Mouse (Mus musculus) G1E (cell line): ENCODE data around the gene Cers6. TPM values are rescaled to one million over a fixed set of nuclear protein-coding genes. Genes with fewer than 3 reads are reported as not detected.

Experiments
- ATAC-seq: 2 replicates; pipeline ENCODE4 v1.8.0; 2016; ENCODE audit warnings: mild to moderate bottlenecking; ENCODE audit not compliant: insufficient number of reproducible peaks, poor library complexity, low FRiP score, severe bottlenecking; ENCODE audit errors: extremely low read depth
- DNase-seq: peaks from one replicate; pipeline ENCODE4 v3.0.0; 2012; ENCODE audit warnings: low spot score
- H3K27me3 ChIP-seq: 2 replicates; pipeline ENCODE4 v1.6.1; 2012; ENCODE audit warnings: mild to moderate bottlenecking, low read length, inconsistent platforms; ENCODE audit not compliant: insufficient read depth
- H3K36me3 ChIP-seq: replicated peaks from 2 replicates; pipeline ENCODE3; 2012; ENCODE audit warnings: mild to moderate bottlenecking, inconsistent platforms
- H3K4me1 ChIP-seq: 2 replicates; pipeline ENCODE4 v1.6.1; 2012; ENCODE audit warnings: low read depth, low read length, inconsistent platforms, mixed read lengths; ENCODE audit not compliant: insufficient read depth
- H3K4me3 ChIP-seq: 2 replicates; pipeline ENCODE4 v1.5.1; 2012; ENCODE audit warnings: low read depth, mild to moderate bottlenecking, inconsistent platforms, low read length, moderate library complexity, mixed read lengths
- H3K9me3 ChIP-seq: replicated peaks from 2 replicates; pipeline ENCODE4 v1.6.1; 2012; ENCODE audit warnings: inconsistent platforms
- CTCF ChIP-seq: IDR thresholded peaks from 2 replicates; pipeline ENCODE4 v1.5.1; 2012; ENCODE audit warnings: low read depth, low read length, inconsistent platforms, mixed read lengths
- GATA1 ChIP-seq: IDR thresholded peaks from 2 replicates; pipeline ENCODE4 v1.6.1; 2012; ENCODE audit warnings: borderline replicate concordance, low read length, inconsistent platforms, mixed read lengths
- GATA2 ChIP-seq: IDR thresholded peaks from 2 replicates; pipeline ENCODE4 v1.6.1; 2012; ENCODE audit warnings: low read depth, low read length, inconsistent platforms, borderline replicate concordance
- POLR2AphosphoS5 ChIP-seq: IDR thresholded peaks from 2 replicates; pipeline ENCODE4 v1.6.1; 2012; ENCODE audit warnings: low read depth, low read length, inconsistent platforms; ENCODE audit not compliant: insufficient replicate concordance
- TAL1 ChIP-seq: conservative IDR thresholded peaks from 2 replicates; pipeline ENCODE4 v1.6.1; 2012; ENCODE audit warnings: low read depth, low read length, inconsistent platforms, mixed read lengths
- polyA plus RNA-seq: library from polyadenylated mRNA; stranded (reverse); fragments of >175 nt; gene quantifications from 2 replicates; pipeline ENCODE4 v1.2.3, GENCODE M21; 2012
- total RNA-seq, 2 experiments: library from RNA; stranded (forward) in 1 of 2; stranded (reverse) in 1 of 2; fragments of 200-1000 nt in 1 of 2; fragments of >200 nt in 1 of 2; fragmentation: Nextera tagmentation in 1 of 2; gene quantifications; 2 replicates each; pipeline ENCODE4 v1.2.3; 2014 to 2017

Cers6 gene
- total and polyA plus RNA-seq, 3 experiments, result 14.8 to 92.4 (median 55.7) TPM

GRCm38 (mm10) chr2:68901708-68902107 lies 40.5 kb downstream of the Cers6 start:
- H3K4me3 ChIP-seq, result no peak overlapping the region; the same call in 1 of the 2 replicates
- DNase-seq (no peak), ATAC-seq (no peak)
- H3K27me3 ChIP-seq, result no peaks in the 10 kb centered on the region
- TF ChIP-seq POLR2AphosphoS5, result no peak
- no peak for TF ChIP-seq GATA1
- no peak for TF ChIP-seq TAL1
- TF ChIP-seq GATA2, result no peak
- no peak for TF ChIP-seq CTCF
- peaks cover 6% of the 10 kb centered on the region for H3K9me3 ChIP-seq
- peaks cover 74% of the 10 kb centered on the region for H3K4me1 ChIP-seq
- peaks cover 27% of the 10 kb centered on the region for H3K36me3 ChIP-seq

- H3K4me1 ChIP-seq, result peaks cover 74% of the 10 kb centered on the region
- no peak for DNase-seq
- ATAC-seq, result peak; percentile 46
- H3K4me3 ChIP-seq, result peak overlapping the region; percentile 14; the same call in 1 of the 2 replicates
- H3K9me3 ChIP-seq, result peaks cover 6% of the 10 kb centered on the region
- peaks cover 27% of the 10 kb centered on the region for H3K36me3 ChIP-seq
- TF ChIP-seq TAL1, result no peak
- no peak for TF ChIP-seq POLR2AphosphoS5
- TF ChIP-seq CTCF, result no peak
- no peak for TF ChIP-seq GATA1
- TF ChIP-seq GATA2, result no peak
- no peaks in the 10 kb centered on the region for H3K27me3 ChIP-seq
These were observed 41.3 kb downstream of the Cers6 start for GRCm38 (mm10) chr2:68902546-68902945.

- Histone ChIP-seq H3K36me3 (peaks cover 13% of the 10 kb centered on the region), H3K9me3 (peaks cover 4% of the 10 kb centered on the region), H3K4me3 (no peak overlapping the region), H3K27me3 (no peaks in the 10 kb centered on the region), H3K4me1 (peaks cover 70% of the 10 kb centered on the region)
- DNase-seq, result no peak
- no peak for TF ChIP-seq TAL1
- no peak for TF ChIP-seq GATA1
- no peak for TF ChIP-seq CTCF
- TF ChIP-seq GATA2, result no peak
- no peak for TF ChIP-seq POLR2AphosphoS5
- no peak for ATAC-seq
These were observed 45.7 kb downstream of the Cers6 start for GRCm38 (mm10) chr2:68906921-68907320.

- H3K4me3 ChIP-seq, result peak overlapping the region; percentile 52
- H3K9me3 ChIP-seq, result peaks cover 4% of the 10 kb centered on the region
- H3K36me3 ChIP-seq, result peaks cover 15% of the 10 kb centered on the region
- H3K4me1 ChIP-seq, result peaks cover 70% of the 10 kb centered on the region
- no peaks in the 10 kb centered on the region for H3K27me3 ChIP-seq
- no peak for TF ChIP-seq TAL1
- TF ChIP-seq GATA2, result no peak
- no peak for TF ChIP-seq GATA1
- TF ChIP-seq POLR2AphosphoS5, result no peak
- TF ChIP-seq CTCF, result no peak
- peak; percentile 59 for ATAC-seq
- DNase-seq, result no peak
These were observed 46.7 kb downstream of the Cers6 start for GRCm38 (mm10) chr2:68907721-68908463.

GRCm38 (mm10) chr2:68910727-68911126 lies 49.5 kb downstream of the Cers6 start:
- Histone ChIP-seq H3K4me3 (no peak overlapping the region), H3K27me3 (no peaks in the 10 kb centered on the region), H3K4me1 (peaks cover 68% of the 10 kb centered on the region), H3K9me3 (peaks cover 4% of the 10 kb centered on the region), H3K36me3 (peaks cover 29% of the 10 kb centered on the region)
- ATAC-seq, result no peak
- TF ChIP-seq CTCF (no peak), GATA2 (no peak), TAL1 (no peak), GATA1 (no peak)
- no peak for DNase-seq

- H3K36me3 ChIP-seq, result peaks cover 29% of the 10 kb centered on the region
- peaks cover 78% of the 10 kb centered on the region for H3K4me1 ChIP-seq
- no peaks in the 10 kb centered on the region; the same call in 1 of the 2 replicates for H3K9me3 ChIP-seq
- H3K4me3 ChIP-seq, result no peak overlapping the region
- ATAC-seq (no peak), DNase-seq (no peak)
- no peak for TF ChIP-seq CTCF
- TF ChIP-seq GATA1, result no peak
- no peak for TF ChIP-seq POLR2AphosphoS5
- TF ChIP-seq GATA2, result no peak
- TF ChIP-seq TAL1, result no peak
- no peaks in the 10 kb centered on the region for H3K27me3 ChIP-seq
These were observed 50.6 kb downstream of the Cers6 start for GRCm38 (mm10) chr2:68911587-68912483.
